Mouse (Mus musculus) heart, adult 2 months (tissue): Measurements from ENCODE around the gene Pmm2.

ENCODE experiments used
- CTCF ChIP-seq: fragments of 200-600 bp; IDR thresholded peaks from 2 replicates; pipeline ENCODE4 v1.8.1; 2022; ENCODE audit warnings: antibody characterized with exemption, mild to moderate bottlenecking, moderate library complexity
- EP300 ChIP-seq: fragments of 200-500 bp; IDR thresholded peaks from 2 replicates; pipeline ENCODE4 v1.6.1; 2011; ENCODE audit warnings: low read depth, low read length, control low read depth; ENCODE audit not compliant: insufficient read depth
- POLR2A ChIP-seq: fragments of 200-500 bp; IDR thresholded peaks from 2 replicates; pipeline ENCODE4 v1.6.1; 2011; ENCODE audit warnings: mild to moderate bottlenecking, low read depth, low read length, control low read depth; ENCODE audit not compliant: insufficient read depth

GRCm38 (mm10) chr16:8645546-8645945 lies 8.1 kb downstream of the Pmm2 start:
- TF ChIP-seq CTCF: no peak
- no peak for TF ChIP-seq EP300
- TF ChIP-seq POLR2A: no peak
